Mouse (Mus musculus) layer of hippocampus, adult 9-11 months (tissue): ENCODE results near the gene Pygl.
"Not testable (repeated sequence)": the region's sequence is repeated elsewhere in the genome, so short reads cannot be mapped to it uniquely, and the experiment has no call there.

Source experiments
- DNase-seq: peaks from one replicate; pipeline ENCODE4 v3.0.0; 2022

The Pygl gene

DNA sequence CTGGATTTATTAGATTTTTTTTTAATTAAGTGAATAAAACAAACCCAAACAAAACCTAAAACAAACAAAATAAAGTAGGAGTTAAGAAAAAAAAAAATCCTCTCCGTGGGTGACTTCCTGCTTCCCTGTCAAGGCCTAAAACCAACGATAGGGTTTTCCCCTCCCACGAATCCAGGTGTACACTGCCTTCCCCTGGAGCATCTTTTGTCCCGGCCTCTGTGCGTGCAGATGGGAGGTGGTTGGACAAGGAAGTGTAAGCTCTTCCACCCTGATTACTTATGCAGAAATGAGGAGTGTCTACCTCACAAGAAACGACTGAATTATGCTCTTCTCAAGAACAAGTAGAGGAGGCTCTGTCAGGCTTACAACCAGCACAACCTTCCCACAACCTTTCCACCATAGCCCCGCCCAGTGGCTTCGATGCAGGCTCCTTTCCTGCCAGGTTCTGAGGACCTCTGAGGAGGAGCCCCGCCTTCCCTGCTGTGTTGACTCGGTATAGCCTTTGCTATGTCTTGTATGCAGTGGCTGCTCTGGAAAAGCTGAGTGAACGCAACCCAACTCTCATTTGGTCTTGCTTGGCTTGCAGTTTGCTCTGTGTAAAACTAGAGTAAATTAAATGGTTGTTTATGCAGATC lies 82.5 kb downstream of the Pygl start:
- DNase-seq, result no peak

GRCm38 (mm10) chr12:70147986-70148630 lies 83.2 kb downstream of the Pygl start:
- no peak for DNase-seq

- no peak for DNase-seq
These were observed 85.7 kb downstream of the Pygl start for GRCm38 (mm10) chr12:70145586-70145985.

GRCm38 (mm10) chr12:70144637-70145448 lies 86.4 kb downstream of the Pygl start:
- DNase-seq, result peak; percentile 39

GRCm38 (mm10) chr12:70144106-70144587 lies 87.1 kb downstream of the Pygl start:
- not testable (repeated sequence) for DNase-seq

DNA sequence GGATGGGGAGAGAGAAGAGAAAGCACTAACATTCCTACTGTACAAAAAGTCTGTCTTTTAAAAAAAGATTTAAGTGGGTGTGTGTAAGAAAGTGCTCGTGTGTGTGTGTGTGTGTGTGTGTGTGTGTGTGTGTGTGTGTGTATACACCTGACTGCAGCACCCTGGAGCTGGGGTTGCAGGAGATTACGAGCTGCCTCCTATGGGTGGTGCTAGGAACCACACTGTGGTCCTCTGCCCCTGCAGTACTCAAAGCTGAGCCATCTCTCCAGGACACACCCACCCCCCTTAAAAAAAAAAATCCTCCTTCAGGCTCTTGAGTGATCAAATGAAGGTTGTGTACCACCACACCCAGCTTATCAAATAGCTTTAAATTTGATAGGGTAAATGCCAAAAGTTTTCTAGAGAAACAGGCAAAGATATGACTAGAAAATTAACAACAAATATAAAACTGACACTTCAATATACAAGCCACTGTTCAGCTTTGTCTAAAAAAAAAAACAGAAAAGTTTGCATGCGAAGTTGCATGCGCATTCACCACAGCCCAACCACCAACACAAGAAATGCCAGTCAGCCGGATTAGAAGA lies 90.2 kb downstream of the Pygl start:
- DNase-seq, result no peak
